9 mouse cellular contexts compared by ENCODE assay signal in the genomic region with DNA sequence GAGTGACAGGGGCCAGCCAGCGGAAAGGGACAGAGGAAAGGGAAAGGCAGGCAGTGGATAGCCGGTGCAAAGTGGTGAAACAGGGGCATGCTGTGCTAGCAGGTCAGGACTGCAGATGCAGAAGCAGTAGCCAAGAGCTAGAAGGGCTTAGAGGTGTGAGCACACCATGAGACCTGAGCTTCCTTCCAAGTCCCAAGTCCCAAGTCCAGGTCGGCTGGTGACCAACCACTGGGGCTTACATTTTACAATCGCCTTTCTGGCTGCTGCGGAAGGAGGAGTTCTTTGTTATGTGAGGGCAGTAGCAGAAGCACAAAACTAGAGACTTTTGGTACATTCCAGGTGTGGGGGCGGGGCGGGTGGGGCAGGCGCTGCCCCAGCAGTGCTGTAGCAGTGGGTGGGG. TPM values are rescaled to one million over a fixed set of nuclear protein-coding genes. Genes with fewer than 3 reads are reported as not detected.
DNase-seq lines count a peak whose midpoint lies in the region; ATAC-seq lines count a peak whose summit lies in the region.
"Had no signal": no experiment of that assay in that cellular context is flagged by ENCODE, and none has a peak within 500 bp of the region (broad histone marks: within the 10 kb centered on the region; RNA-seq: fewer than 3 reads in every experiment).

No protein-coding gene starts in this region.

- no peaks in the 10 kb centered on the region for H3K36me3 ChIP-seq in hindbrain, embryonic 14.5 days (replicated peaks; ENCODE audit: control insufficient read depth, insufficient read depth)
- H3K36me3 ChIP-seq: liver, embryonic 15.5 days had no signal

- no peak overlapping the region for H3K27ac ChIP-seq in hindbrain, embryonic 14.5 days
- H3K27ac ChIP-seq: liver, embryonic 15.5 days had no signal

- ATAC-seq in hindbrain, embryonic 14.5 days (ENCODE audit: low FRiP score) = no peak

- no peaks in the 10 kb centered on the region; the same call in 1 of the 2 replicates for H3K4me1 ChIP-seq in hindbrain, embryonic 14.5 days (replicated peaks; ENCODE audit: control insufficient read depth, insufficient read depth, low read length)

- H3K9ac ChIP-seq in hindbrain, embryonic 14.5 days = no peak overlapping the region
- H3K9ac ChIP-seq: liver, embryonic 15.5 days had no signal

- WGBS in hindbrain, embryonic 14.5 days = 20% methylated on average over 8 of the region's 8 CpGs

- H3K4me2 ChIP-seq in hindbrain, embryonic 14.5 days (replicated peaks) = no peak overlapping the region
- H3K4me2 ChIP-seq: liver, embryonic 15.5 days had no signal

- peak; percentile 52 for DNase-seq in adrenal gland, postnatal 14 days
- no peak for DNase-seq in adrenal gland, adult 18-20 months (ENCODE audit: low spot score in 2 of 2)
- DNase-seq in thymus, postnatal 14 days = peak; percentile 41
- no peak for DNase-seq in thymus, adult 18-20 months
- DNase-seq in kidney, postnatal 10 days = peak; percentile 74
- DNase-seq in yolk sac, embryonic 10.5 days (ENCODE audit: low spot score) = peak; percentile 83
- DNase-seq in layer of hippocampus, adult 9-11 months = no peak
- no peak for DNase-seq in hindbrain, embryonic 14.5 days (ENCODE audit: low spot score)

- no peaks in the 10 kb centered on the region for H3K27me3 ChIP-seq in hindbrain, embryonic 14.5 days (ENCODE audit: control insufficient read depth, insufficient read depth, low read length)
- H3K27me3 ChIP-seq: liver, embryonic 15.5 days had no signal

- no peaks in the 10 kb centered on the region for H3K9me3 ChIP-seq in hindbrain, embryonic 14.5 days (ENCODE audit: control insufficient read depth, low read length)
- H3K9me3 ChIP-seq: liver, embryonic 15.5 days had no signal

- no peak overlapping the region for H3K4me3 ChIP-seq in hindbrain, embryonic 14.5 days (replicated peaks; ENCODE audit: low read length)
- H3K4me3 ChIP-seq: liver, embryonic 15.5 days had no signal

RNA-seq across cellular contexts. Expression of a gene that starts 56.5 kb away (rescaled TPM):
- 56.7 and 61.6 TPM in 2 replicates for total RNA-seq in adrenal gland, postnatal 14 days (2021)
- 10 to 100 TPM; 32.5 to 60.6 TPM for total RNA-seq in adrenal gland, adult 18-20 months (2021)
- 11.0 and 13.0 TPM in 2 replicates for polyA plus RNA-seq in hindbrain, embryonic 14.5 days (2014; fragmentation: Nextera tagmentation; extraction: Ambion mirVana)

Comparison
In these comparisons a context has a peak if more than half of its experiments do, and no peak if none do; other contexts are left out.
1. DNase-seq: peak in adrenal gland, postnatal 14 days (single experiment), thymus, postnatal 14 days (single experiment), kidney, postnatal 10 days (single experiment) and yolk sac, embryonic 10.5 days (single experiment); none in adrenal gland, adult 18-20 months (0 of 2), thymus, adult 18-20 months (0 of 2), layer of hippocampus, adult 9-11 months (single experiment) and hindbrain, embryonic 14.5 days (single experiment).